Mouse (Mus musculus): ENCODE measurements around the gene Pak4. TPM values are rescaled to one million over a fixed set of nuclear protein-coding genes. Genes with fewer than 3 reads are reported as not detected.

Pak4 gene
- polyA plus RNA-seq, 1 experiment from 2014 or later = 28.0 TPM

- 87% methylated on average over 6 of the region's 6 CpGs for WGBS
- H3K9ac ChIP-seq (replicated peaks) = no peak overlapping the region
Observed at GRCm38 (mm10) chr7:28585001-28585400, 13.0 kb downstream of the Pak4 start.

GRCm38 (mm10) chr7:28584468-28584867 lies 13.5 kb downstream of the Pak4 start:
- Histone ChIP-seq H3K9me3 (no peaks in the 10 kb centered on the region), H3K36me3 (no peaks in the 10 kb centered on the region), H3K9ac (replicated peaks) (no peak overlapping the region), H3K27me3 (no peaks in the 10 kb centered on the region), H3K27ac (no peak overlapping the region), H3K4me1 (replicated peaks) (peaks cover 45% of the 10 kb centered on the region), H3K4me3 (replicated peaks) (no peak overlapping the region), H3K4me2 (replicated peaks) (no peak overlapping the region)
- 83% methylated on average over 4 of the region's 4 CpGs for WGBS
- no peak for ATAC-seq

More at GRCm38 (mm10) chr7:28585001-28585400, 13.0 kb downstream of the Pak4 start:
- no peak for ATAC-seq
- H3K36me3 ChIP-seq = no peaks in the 10 kb centered on the region
- no peak overlapping the region for H3K4me2 ChIP-seq (replicated peaks)
- H3K9me3 ChIP-seq = no peaks in the 10 kb centered on the region
- no peak overlapping the region for H3K4me3 ChIP-seq (replicated peaks)
- peaks cover 39% of the 10 kb centered on the region for H3K4me1 ChIP-seq (replicated peaks)
- no peaks in the 10 kb centered on the region for H3K27me3 ChIP-seq
- no peak overlapping the region for H3K27ac ChIP-seq

- Histone ChIP-seq H3K9ac (replicated peaks) (no peak overlapping the region), H3K9me3 (no peaks in the 10 kb centered on the region), H3K4me3 (replicated peaks) (no peak overlapping the region), H3K4me1 (replicated peaks) (peaks cover 48% of the 10 kb centered on the region), H3K27ac (no peak overlapping the region), H3K36me3 (no peaks in the 10 kb centered on the region; the same call in 1 of the 2 replicates), H3K4me2 (replicated peaks) (no peak overlapping the region), H3K27me3 (no peaks in the 10 kb centered on the region)
- ATAC-seq = no peak
- WGBS = 84% methylated on average over 8 of the region's 8 CpGs
Observed at GRCm38 (mm10) chr7:28583570-28584344, 14.2 kb downstream of the Pak4 start.

- Histone ChIP-seq H3K36me3 (no peaks in the 10 kb centered on the region; the same call in 1 of the 2 replicates), H3K9ac (replicated peaks) (no peak overlapping the region), H3K4me3 (replicated peaks) (no peak overlapping the region), H3K9me3 (no peaks in the 10 kb centered on the region), H3K4me2 (replicated peaks) (no peak overlapping the region), H3K27ac (no peak overlapping the region), H3K27me3 (no peaks in the 10 kb centered on the region), H3K4me1 (replicated peaks) (peaks cover 43% of the 10 kb centered on the region)
- ATAC-seq = no peak
- 89% methylated on average over 11 of the region's 11 CpGs for WGBS
Observed at GRCm38 (mm10) chr7:28582841-28583240, 15.1 kb downstream of the Pak4 start.

DNA sequence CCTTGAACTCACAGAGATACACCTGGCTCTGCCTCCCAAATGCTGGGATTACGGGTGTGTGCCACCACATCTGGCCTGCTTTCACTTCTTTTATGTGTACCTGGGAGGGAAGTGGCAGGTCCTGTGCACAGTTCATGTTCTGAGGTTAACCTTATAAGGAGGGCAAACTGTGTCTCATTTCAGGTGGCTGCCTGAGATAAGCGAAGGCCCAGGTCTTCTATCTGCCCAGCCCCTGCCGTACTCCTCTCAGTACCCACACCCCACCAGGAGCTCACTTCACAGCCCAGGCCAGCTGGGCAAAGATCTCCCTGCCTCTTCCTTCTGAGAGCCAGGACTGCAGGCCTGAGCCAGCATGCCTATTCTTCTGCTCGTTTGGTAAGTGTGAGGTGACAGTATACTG lies 16.3 kb downstream of the Pak4 start:
- Histone ChIP-seq H3K4me2 (replicated peaks) (no peak overlapping the region), H3K4me3 (replicated peaks) (no peak overlapping the region), H3K9ac (replicated peaks) (no peak overlapping the region), H3K27ac (no peak overlapping the region), H3K9me3 (no peaks in the 10 kb centered on the region), H3K27me3 (no peaks in the 10 kb centered on the region), H3K36me3 (no peaks in the 10 kb centered on the region; the same call in 1 of the 2 replicates), H3K4me1 (replicated peaks) (peaks cover 36% of the 10 kb centered on the region)
- WGBS = 91% methylated on average over 4 of the region's 4 CpGs
- ATAC-seq = no peak

DNA sequence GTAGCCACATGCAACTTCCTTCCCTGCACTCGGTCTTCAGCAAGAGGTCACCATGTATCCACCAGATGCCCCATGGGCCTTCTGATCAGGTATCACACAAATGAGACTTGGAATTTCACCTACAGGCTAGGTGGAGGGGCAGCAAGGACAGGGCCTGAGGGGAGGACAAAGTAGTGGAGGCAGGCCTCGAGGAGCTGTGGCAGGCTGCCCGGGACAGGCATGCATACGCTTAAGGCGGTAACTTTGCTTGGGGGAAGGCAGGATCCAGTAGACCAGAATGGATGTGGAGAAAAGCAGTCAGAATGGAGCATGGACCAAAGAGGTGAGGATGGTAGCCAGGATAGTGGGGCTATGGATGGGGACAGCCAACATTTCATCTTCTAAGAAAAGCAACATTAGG lies 18.2 kb downstream of the Pak4 start:
- H3K27me3 ChIP-seq = no peaks in the 10 kb centered on the region
- no peak overlapping the region for H3K27ac ChIP-seq
- no peak overlapping the region for H3K9ac ChIP-seq (replicated peaks)
- no peak for ATAC-seq
- no peak overlapping the region for H3K4me2 ChIP-seq (replicated peaks)
- no peak overlapping the region for H3K4me3 ChIP-seq (replicated peaks)
- H3K36me3 ChIP-seq = no peaks in the 10 kb centered on the region; the same call in 1 of the 2 replicates
- 79% methylated on average over 5 of the region's 5 CpGs for WGBS
- no peaks in the 10 kb centered on the region for H3K9me3 ChIP-seq
- peaks cover 30% of the 10 kb centered on the region for H3K4me1 ChIP-seq (replicated peaks)

GRCm38 (mm10) chr7:28578543-28579053 lies 19.4 kb downstream of the Pak4 start:
- H3K9ac ChIP-seq (replicated peaks) = no peak overlapping the region; the same call in 1 of the 2 replicates
- H3K9me3 ChIP-seq = no peaks in the 10 kb centered on the region
- H3K36me3 ChIP-seq = no peaks in the 10 kb centered on the region; the same call in 1 of the 2 replicates
- ATAC-seq = no peak
- H3K4me2 ChIP-seq (replicated peaks) = no peak overlapping the region
- no peak overlapping the region for H3K27ac ChIP-seq
- peaks cover 19% of the 10 kb centered on the region; the same call in 1 of the 2 replicates for H3K4me1 ChIP-seq (replicated peaks)
- WGBS = 85% methylated on average over 5 of the region's 5 CpGs
- H3K4me3 ChIP-seq (replicated peaks) = no peak overlapping the region
- H3K27me3 ChIP-seq = no peaks in the 10 kb centered on the region

GRCm38 (mm10) chr7:28577826-28578542 lies 20.0 kb downstream of the Pak4 start:
- ATAC-seq = no peak
- WGBS = 90% methylated on average over 9 of the region's 9 CpGs
- H3K27me3 ChIP-seq = no peaks in the 10 kb centered on the region

DNA sequence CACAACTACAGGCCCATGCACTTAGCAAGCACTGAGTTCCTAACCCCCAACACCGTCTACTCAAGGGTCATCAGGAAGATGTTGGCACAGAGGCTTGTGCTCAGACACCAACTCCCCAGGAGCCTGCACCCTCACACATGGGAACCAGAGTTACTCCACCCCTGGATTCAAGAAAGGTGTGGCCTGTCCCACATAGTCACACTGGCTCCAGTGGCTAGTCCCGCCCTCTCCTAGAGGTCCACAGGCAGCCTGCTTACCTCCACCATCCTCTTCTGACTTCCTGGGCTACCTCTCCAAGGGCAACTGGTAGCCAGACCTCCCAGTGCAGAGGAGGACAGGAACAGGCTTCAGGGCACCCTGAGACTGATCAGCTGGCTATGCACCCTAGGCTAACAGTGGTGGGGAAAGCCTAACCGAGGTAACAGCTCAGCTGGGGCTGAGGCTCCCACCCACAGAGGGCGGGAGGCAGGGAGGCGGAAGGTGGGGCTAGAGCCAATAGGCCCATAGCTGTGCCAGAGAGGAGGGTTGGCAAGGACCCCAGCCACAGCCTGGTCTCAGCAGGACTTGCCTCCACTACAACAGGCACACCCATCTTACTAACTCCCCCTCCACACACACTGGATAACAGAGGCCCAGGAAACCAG lies 21.6 kb downstream of the Pak4 start:
- Histone ChIP-seq H3K4me1 (replicated peaks) (peaks cover 23% of the 10 kb centered on the region; the same call in 1 of the 2 replicates), H3K27me3 (no peaks in the 10 kb centered on the region), H3K27ac (no peak overlapping the region), H3K4me2 (replicated peaks) (no peak overlapping the region), H3K4me3 (replicated peaks) (no peak overlapping the region), H3K9me3 (no peaks in the 10 kb centered on the region), H3K9ac (replicated peaks) (no peak overlapping the region), H3K36me3 (no peaks in the 10 kb centered on the region; the same call in 1 of the 2 replicates)
- 80% methylated on average over 5 of the region's 5 CpGs for WGBS
- ATAC-seq = peak; percentile 31; the same call in 1 of the 2 replicates

More at GRCm38 (mm10) chr7:28577826-28578542, 20.0 kb downstream of the Pak4 start:
- H3K9me3 ChIP-seq = no peaks in the 10 kb centered on the region
- no peak overlapping the region for H3K27ac ChIP-seq
- no peak overlapping the region for H3K9ac ChIP-seq (replicated peaks)
- no peak overlapping the region for H3K4me3 ChIP-seq (replicated peaks)
- no peak overlapping the region for H3K4me2 ChIP-seq (replicated peaks)
- no peaks in the 10 kb centered on the region; the same call in 1 of the 2 replicates for H3K36me3 ChIP-seq
- peaks cover 16% of the 10 kb centered on the region; the same call in 1 of the 2 replicates for H3K4me1 ChIP-seq (replicated peaks)

- no peak for ATAC-seq
- no peak overlapping the region for H3K9ac ChIP-seq (replicated peaks)
- WGBS = 95% methylated on average over 11 of the region's 11 CpGs
Observed at GRCm38 (mm10) chr7:28575597-28575996, 22.4 kb downstream of the Pak4 start.

GRCm38 (mm10) chr7:28573236-28573635 lies 24.7 kb downstream of the Pak4 start:
- Histone ChIP-seq H3K9me3 (no peaks in the 10 kb centered on the region), H3K9ac (replicated peaks) (no peak overlapping the region), H3K27ac (no peak overlapping the region), H3K36me3 (peaks cover 11% of the 10 kb centered on the region; the same call in 1 of the 2 replicates), H3K27me3 (no peaks in the 10 kb centered on the region), H3K4me2 (replicated peaks) (no peak overlapping the region), H3K4me1 (replicated peaks) (peaks cover 25% of the 10 kb centered on the region; the same call in 1 of the 2 replicates), H3K4me3 (replicated peaks) (no peak overlapping the region)
- WGBS = 95% methylated on average over 3 of the region's 3 CpGs
- ATAC-seq = no peak

More at GRCm38 (mm10) chr7:28575597-28575996, 22.4 kb downstream of the Pak4 start:
- H3K27ac ChIP-seq = no peak overlapping the region
- H3K4me1 ChIP-seq (replicated peaks) = peaks cover 30% of the 10 kb centered on the region; the same call in 1 of the 2 replicates
- H3K36me3 ChIP-seq = no peaks in the 10 kb centered on the region; the same call in 1 of the 2 replicates
- no peaks in the 10 kb centered on the region for H3K9me3 ChIP-seq
- no peaks in the 10 kb centered on the region for H3K27me3 ChIP-seq
- H3K4me2 ChIP-seq (replicated peaks) = no peak overlapping the region
- no peak overlapping the region for H3K4me3 ChIP-seq (replicated peaks)
